Mouse (Mus musculus): Measurements from ENCODE around the gene Klhl29. TPM values are rescaled to one million over a fixed set of nuclear protein-coding genes. Genes with fewer than 3 reads are reported as not detected.

Klhl29 gene
- polyA plus RNA-seq, 1 experiment, result 0.02 TPM

- no peaks in the 10 kb centered on the region for H3K27me3 ChIP-seq (ENCODE audit: control insufficient read depth, insufficient read depth, insufficient read length)
- no peak overlapping the region for H3ac ChIP-seq (ENCODE audit: control insufficient read depth, insufficient read length)
- H3K79me2 ChIP-seq (ENCODE audit: control insufficient read depth, insufficient read depth), result no peaks in the 10 kb centered on the region
- TF ChIP-seq E2F4 (IDR thresholded peaks at IDR 0.05; ENCODE audit: insufficient read depth), result no peak
- TF ChIP-seq MAX (IDR thresholded peaks at IDR 0.05; ENCODE audit: low read depth), result no peak
- TF ChIP-seq SRF (IDR thresholded peaks at IDR 0.05; ENCODE audit: control insufficient read depth, insufficient read length, low read depth), result no peak
- no peak for TF ChIP-seq MYOD1 (IDR thresholded peaks at IDR 0.05; ENCODE audit: control insufficient read depth in 1 of 3, insufficient read length in 2 of 3, low read depth in 2 of 3)
- no peak for TF ChIP-seq MYOG (IDR thresholded peaks at IDR 0.05; ENCODE audit: control insufficient read depth in 1 of 3, insufficient read depth in 1 of 3, insufficient read length in 2 of 3, low read depth in 2 of 3)
- no peaks in the 10 kb centered on the region for H3K36me3 ChIP-seq (ENCODE audit: control insufficient read depth, insufficient read depth)
- H3K4me2 ChIP-seq (ENCODE audit: low read depth), result no peak overlapping the region
- H3K4me3 ChIP-seq, result no peak overlapping the region
Observed at GRCm38 (mm10) chr12:5307923-5308322, 67.6 kb downstream of the Klhl29 start.

- H3K79me2 ChIP-seq (ENCODE audit: control insufficient read depth, insufficient read depth), result no peaks in the 10 kb centered on the region
- TF ChIP-seq MAX (IDR thresholded peaks at IDR 0.05; ENCODE audit: low read depth) (no peak), POLR2AphosphoS2 (IDR thresholded peaks at IDR 0.05; ENCODE audit: insufficient read length, low read depth) (no peak), CEBPB (IDR thresholded peaks at IDR 0.05; ENCODE audit: insufficient read depth, poor library complexity, severe bottlenecking) (no peak), USF1 (IDR thresholded peaks at IDR 0.05; ENCODE audit: low read depth) (no peak), POLR2A (IDR thresholded peaks at IDR 0.05; ENCODE audit: insufficient read length, low read depth) (no peak), TCF3 (IDR thresholded peaks at IDR 0.05; ENCODE audit: insufficient read length, low read depth) (no peak), MYOG (IDR thresholded peaks at IDR 0.05; ENCODE audit: control insufficient read depth in 1 of 3, insufficient read depth in 1 of 3, insufficient read length in 2 of 3, low read depth in 2 of 3) (no peak), SRF (IDR thresholded peaks at IDR 0.05; ENCODE audit: control insufficient read depth, insufficient read length, low read depth) (no peak), MYOD1 (IDR thresholded peaks at IDR 0.05; ENCODE audit: control insufficient read depth in 1 of 3, insufficient read length in 2 of 3, low read depth in 2 of 3) (no peak), TCF12 (IDR thresholded peaks at IDR 0.05; ENCODE audit: insufficient read depth, poor library complexity, severe bottlenecking) (no peak), E2F4 (IDR thresholded peaks at IDR 0.05; ENCODE audit: insufficient read depth) (no peak), REST (IDR thresholded peaks at IDR 0.05; ENCODE audit: insufficient read depth, insufficient read length) (no peak)
- H3K27me3 ChIP-seq (ENCODE audit: control insufficient read depth, insufficient read depth, insufficient read length), result no peaks in the 10 kb centered on the region
- H3K4me3 ChIP-seq, result no peak overlapping the region
- H3K4me2 ChIP-seq (ENCODE audit: low read depth), result no peak overlapping the region
- H3K36me3 ChIP-seq (ENCODE audit: control insufficient read depth, insufficient read depth), result no peaks in the 10 kb centered on the region
- H3ac ChIP-seq (ENCODE audit: control insufficient read depth, insufficient read length), result no peak overlapping the region
Observed at GRCm38 (mm10) chr12:5305466-5305865, 70.0 kb downstream of the Klhl29 start.

- Histone ChIP-seq H3K4me3 (no peak overlapping the region), H3ac (ENCODE audit: control insufficient read depth, insufficient read length) (no peak overlapping the region), H3K4me2 (ENCODE audit: low read depth) (no peak overlapping the region), H3K36me3 (ENCODE audit: control insufficient read depth, insufficient read depth) (no peaks in the 10 kb centered on the region), H3K79me2 (ENCODE audit: control insufficient read depth, insufficient read depth) (no peaks in the 10 kb centered on the region), H3K27me3 (ENCODE audit: control insufficient read depth, insufficient read depth, insufficient read length) (no peaks in the 10 kb centered on the region)
- TF ChIP-seq POLR2A (IDR thresholded peaks at IDR 0.05; ENCODE audit: insufficient read length, low read depth) (no peak), MYOG (IDR thresholded peaks at IDR 0.05; ENCODE audit: control insufficient read depth in 1 of 3, insufficient read depth in 1 of 3, insufficient read length in 2 of 3, low read depth in 2 of 3) (no peak), USF1 (IDR thresholded peaks at IDR 0.05; ENCODE audit: low read depth) (no peak), TCF3 (IDR thresholded peaks at IDR 0.05; ENCODE audit: insufficient read length, low read depth) (no peak), REST (IDR thresholded peaks at IDR 0.05; ENCODE audit: insufficient read depth, insufficient read length) (no peak), SRF (IDR thresholded peaks at IDR 0.05; ENCODE audit: control insufficient read depth, insufficient read length, low read depth) (no peak), POLR2AphosphoS2 (IDR thresholded peaks at IDR 0.05; ENCODE audit: insufficient read length, low read depth) (no peak), E2F4 (IDR thresholded peaks at IDR 0.05; ENCODE audit: insufficient read depth) (no peak), TCF12 (IDR thresholded peaks at IDR 0.05; ENCODE audit: insufficient read depth, poor library complexity, severe bottlenecking) (no peak), CEBPB (IDR thresholded peaks at IDR 0.05; ENCODE audit: insufficient read depth, poor library complexity, severe bottlenecking) (no peak)
Observed at GRCm38 (mm10) chr12:5303912-5304311, 71.6 kb downstream of the Klhl29 start.

- H3K27me3 ChIP-seq (ENCODE audit: control insufficient read depth, insufficient read depth, insufficient read length), result no peaks in the 10 kb centered on the region
- H3K79me2 ChIP-seq (ENCODE audit: control insufficient read depth, insufficient read depth), result no peaks in the 10 kb centered on the region
- H3K4me3 ChIP-seq, result no peak overlapping the region
- no peak overlapping the region for H3K4me2 ChIP-seq (ENCODE audit: low read depth)
- no peak overlapping the region for H3ac ChIP-seq (ENCODE audit: control insufficient read depth, insufficient read length)
- no peaks in the 10 kb centered on the region for H3K36me3 ChIP-seq (ENCODE audit: control insufficient read depth, insufficient read depth)
- no peak for TF ChIP-seq TCF12 (IDR thresholded peaks at IDR 0.05; ENCODE audit: insufficient read depth, poor library complexity, severe bottlenecking)
- TF ChIP-seq POLR2A (IDR thresholded peaks at IDR 0.05; ENCODE audit: insufficient read length, low read depth), result no peak
- no peak for TF ChIP-seq SRF (IDR thresholded peaks at IDR 0.05; ENCODE audit: control insufficient read depth, insufficient read length, low read depth)
- no peak for TF ChIP-seq E2F4 (IDR thresholded peaks at IDR 0.05; ENCODE audit: insufficient read depth)
- TF ChIP-seq MYOD1 (IDR thresholded peaks at IDR 0.05; ENCODE audit: control insufficient read depth in 1 of 3, insufficient read length in 2 of 3, low read depth in 2 of 3), result no peak
- TF ChIP-seq MAX (IDR thresholded peaks at IDR 0.05; ENCODE audit: low read depth), result no peak
- no peak for TF ChIP-seq CEBPB (IDR thresholded peaks at IDR 0.05; ENCODE audit: insufficient read depth, poor library complexity, severe bottlenecking)
- no peak for TF ChIP-seq TCF3 (IDR thresholded peaks at IDR 0.05; ENCODE audit: insufficient read length, low read depth)
- no peak for TF ChIP-seq MYOG (IDR thresholded peaks at IDR 0.05; ENCODE audit: control insufficient read depth in 1 of 3, insufficient read depth in 1 of 3, insufficient read length in 2 of 3, low read depth in 2 of 3)
- no peak for TF ChIP-seq REST (IDR thresholded peaks at IDR 0.05; ENCODE audit: insufficient read depth, insufficient read length)
Observed at GRCm38 (mm10) chr12:5303100-5303499, 72.4 kb downstream of the Klhl29 start.

GRCm38 (mm10) chr12:5301841-5302240 lies 73.6 kb downstream of the Klhl29 start:
- TF ChIP-seq CEBPB (IDR thresholded peaks at IDR 0.05; ENCODE audit: insufficient read depth, poor library complexity, severe bottlenecking) (no peak), MYOG (IDR thresholded peaks at IDR 0.05; ENCODE audit: control insufficient read depth in 1 of 3, insufficient read depth in 1 of 3, insufficient read length in 2 of 3, low read depth in 2 of 3) (no peak), MAX (IDR thresholded peaks at IDR 0.05; ENCODE audit: low read depth) (no peak), SRF (IDR thresholded peaks at IDR 0.05; ENCODE audit: control insufficient read depth, insufficient read length, low read depth) (no peak), USF1 (IDR thresholded peaks at IDR 0.05; ENCODE audit: low read depth) (no peak)
- Histone ChIP-seq H3K27me3 (ENCODE audit: control insufficient read depth, insufficient read depth, insufficient read length) (no peaks in the 10 kb centered on the region), H3K79me2 (ENCODE audit: control insufficient read depth, insufficient read depth) (no peaks in the 10 kb centered on the region), H3K4me2 (ENCODE audit: low read depth) (no peak overlapping the region), H3K36me3 (ENCODE audit: control insufficient read depth, insufficient read depth) (no peaks in the 10 kb centered on the region), H3ac (ENCODE audit: control insufficient read depth, insufficient read length) (no peak overlapping the region), H3K4me3 (no peak overlapping the region)

Data from myocyte (in vitro differentiated cells).